Mouse (Mus musculus): ENCODE data around the gene Ptprn2.

GRCm38 (mm10) chr12:116919185-116919584 lies 433.7 kb downstream of the Ptprn2 start:
- no peak for TF ChIP-seq CTCF (IDR thresholded peaks at IDR 0.05; ENCODE audit: borderline replicate concordance, control insufficient read depth, extremely low read depth, insufficient read depth, low read length, poor library complexity)
- TF ChIP-seq POLR2A (IDR thresholded peaks at IDR 0.05; ENCODE audit: control insufficient read depth, extremely low read depth, insufficient read depth, low read length, poor library complexity): no peak
